Mouse (Mus musculus) MEL (cell line): ENCODE measurements at regions not wholly inside any gene's neighbourhood (a gene's known extent, or its start where the extent isn't known, plus 50 kb on each side); places are given as distances from the start of the nearest gene placed in this dataset.
A peak's percentile ranks its signal among the peaks of the same experiment; 100 is the strongest.

Experiments
- DNase-seq: peaks from one replicate; pipeline ENCODE4 v3.0.0; 2011; ENCODE audit warnings: low read depth, low spot score
- H3K27ac ChIP-seq: 2 replicates; pipeline ENCODE4 v1.5.1; 2012; ENCODE audit warnings: low read depth, mild to moderate bottlenecking, control low read depth, low read length, moderate library complexity; ENCODE audit not compliant: control insufficient read depth
- H3K27me3 ChIP-seq, 2 experiments: fragments of 150-350 bp in 1 of 2; sonication (generic) in 1 of 2; 2 replicates each; pipeline ENCODE4 v1.6.1; 2012; ENCODE audit warnings: low read length in 2 of 2, mild to moderate bottlenecking in 2 of 2, improper control_type of control experiment in 1 of 2, moderate library complexity in 1 of 2; ENCODE audit not compliant: insufficient read depth in 2 of 2, control insufficient read depth in 1 of 2
- H3K36me3 ChIP-seq, 2 experiments: 2 replicates each; pipeline ENCODE4 v1.6.1; 2012 to 2014; ENCODE audit warnings: low read length in 2 of 2, improper control_type of control experiment in 1 of 2, inconsistent platforms in 1 of 2, mild to moderate bottlenecking in 1 of 2; ENCODE audit not compliant: insufficient read depth in 2 of 2, control insufficient read depth in 1 of 2
- H3K4me1 ChIP-seq, 2 experiments: fragments of 150-350 bp in 1 of 2; sonication (generic) in 1 of 2; 2 replicates each; pipeline ENCODE4 v1.6.1; 2012; ENCODE audit warnings: low read length in 2 of 2, improper control_type of control experiment in 1 of 2, mild to moderate bottlenecking in 1 of 2; ENCODE audit not compliant: insufficient read depth in 2 of 2, control insufficient read depth in 1 of 2
- H3K4me3 ChIP-seq, 2 experiments: fragments of 150-350 bp in 1 of 2; sonication (generic) in 1 of 2; 2 replicates each; pipeline ENCODE4 v1.5.1; 2012; ENCODE audit warnings: low read depth in 2 of 2, low read length in 2 of 2, mild to moderate bottlenecking in 2 of 2, moderate library complexity in 2 of 2, control low read depth in 1 of 2, improper control_type of control experiment in 1 of 2; ENCODE audit not compliant: control insufficient read depth in 1 of 2, insufficient read depth in 1 of 2
- H3K79me2 ChIP-seq: 2 replicates; pipeline ENCODE4 v1.6.1; 2012; ENCODE audit warnings: mild to moderate bottlenecking, low read length, moderate library complexity; ENCODE audit not compliant: control insufficient read depth, poor library complexity, insufficient read depth
- H3K9ac ChIP-seq: 2 replicates; pipeline ENCODE4 v1.6.1; 2012; ENCODE audit warnings: low read depth, mild to moderate bottlenecking, control low read depth, low read length, moderate library complexity; ENCODE audit not compliant: control insufficient read depth, poor library complexity, severe bottlenecking
- H3K9me3 ChIP-seq: fragments of 150-350 bp; sonication (generic); replicated peaks from 2 replicates; pipeline ENCODE4 v1.6.1; 2012; ENCODE audit warnings: mild to moderate bottlenecking, low read length, improper control_type of control experiment, moderate library complexity; ENCODE audit not compliant: insufficient read depth
- BHLHE40 ChIP-seq: IDR thresholded peaks from 2 replicates; pipeline ENCODE4 v1.6.1; 2012; ENCODE audit warnings: low read depth, mild to moderate bottlenecking, inconsistent platforms, low read length, improper control_type of control experiment, borderline replicate concordance
- CTCF ChIP-seq, 3 experiments: IDR thresholded peaks in 2 of 3; conservative IDR thresholded peaks in 1 of 3; 2 replicates each; pipeline ENCODE4 v1.5.1; 2011 to 2012; ENCODE audit warnings: low read length in 3 of 3, low read depth in 2 of 3, mild to moderate bottlenecking in 2 of 3, improper control_type of control experiment in 1 of 3, inconsistent platforms in 1 of 3, mixed read lengths in 1 of 3, moderate library complexity in 1 of 3; ENCODE audit not compliant: control insufficient read depth in 1 of 3, insufficient read depth in 1 of 3, poor library complexity in 1 of 3, severe bottlenecking in 1 of 3
- E2F4 ChIP-seq: IDR thresholded peaks from 2 replicates; pipeline ENCODE4 v1.6.1; 2011; ENCODE audit warnings: low read depth, low read length, improper control_type of control experiment, borderline replicate concordance
- ELF1 ChIP-seq: IDR thresholded peaks from 2 replicates; pipeline ENCODE4 v1.6.1; 2014; ENCODE audit warnings: low read depth, mild to moderate bottlenecking, inconsistent platforms, low read length, improper control_type of control experiment, moderate library complexity
- EP300 ChIP-seq, 2 experiments: IDR thresholded peaks; 2 replicates each; pipeline ENCODE4 v1.6.1; 2011; ENCODE audit warnings: improper control_type of control experiment in 2 of 2, low read length in 2 of 2, low read depth in 1 of 2, mild to moderate bottlenecking in 1 of 2
- GABPA ChIP-seq: IDR thresholded peaks from 2 replicates; pipeline ENCODE4 v1.6.1; 2012; ENCODE audit warnings: low read depth, mild to moderate bottlenecking, inconsistent platforms, low read length, improper control_type of control experiment, moderate library complexity
- GATA1 ChIP-seq: IDR thresholded peaks from 2 replicates; pipeline ENCODE4 v1.6.1; 2011; ENCODE audit warnings: low read depth, low read length, improper control_type of control experiment
- KAT2A ChIP-seq: conservative IDR thresholded peaks from 2 replicates; pipeline ENCODE4 v1.6.1; 2012; ENCODE audit warnings: low read depth, low read length, improper control_type of control experiment, inconsistent platforms
- MEF2A ChIP-seq: IDR thresholded peaks from 2 replicates; pipeline ENCODE4 v1.6.1; 2014; ENCODE audit warnings: low read depth, mild to moderate bottlenecking, inconsistent platforms, low read length, improper control_type of control experiment; ENCODE audit not compliant: poor library complexity, insufficient replicate concordance, severe bottlenecking; ENCODE audit errors: extremely low read depth
- MXI1 ChIP-seq: IDR thresholded peaks from 2 replicates; pipeline ENCODE4 v1.6.1; 2011; ENCODE audit warnings: mild to moderate bottlenecking, low read depth, low read length, improper control_type of control experiment
- NELFE ChIP-seq: IDR thresholded peaks from 2 replicates; pipeline ENCODE4 v1.6.1; 2011; ENCODE audit warnings: low read depth, low read length, improper control_type of control experiment
- NRF1 ChIP-seq: IDR thresholded peaks from 2 replicates; pipeline ENCODE4 v1.6.1; 2014; ENCODE audit warnings: low read depth, mild to moderate bottlenecking, inconsistent platforms, low read length, improper control_type of control experiment, moderate library complexity; ENCODE audit not compliant: poor library complexity, insufficient read depth, severe bottlenecking
- RAD21 ChIP-seq: IDR thresholded peaks from 2 replicates; pipeline ENCODE4 v1.6.1; 2011; ENCODE audit warnings: mild to moderate bottlenecking, low read depth, low read length, improper control_type of control experiment
- RCOR1 ChIP-seq: IDR thresholded peaks from 2 replicates; pipeline ENCODE4 v1.6.1; 2012; ENCODE audit warnings: low read depth, mild to moderate bottlenecking, inconsistent platforms, low read length, improper control_type of control experiment
- SIN3A ChIP-seq: IDR thresholded peaks from 2 replicates; pipeline ENCODE4 v1.6.1; 2012; ENCODE audit warnings: low read length, improper control_type of control experiment, inconsistent platforms
- SMC3 ChIP-seq: IDR thresholded peaks from 2 replicates; pipeline ENCODE4 v1.6.1; 2011; ENCODE audit warnings: low read depth, low read length, improper control_type of control experiment
- TAL1 ChIP-seq: IDR thresholded peaks from 2 replicates; pipeline ENCODE4 v1.6.1; 2012; ENCODE audit warnings: mild to moderate bottlenecking, inconsistent platforms, low read length, moderate library complexity, mixed read lengths
- TBP ChIP-seq: IDR thresholded peaks from 2 replicates; pipeline ENCODE4 v1.8.0; 2011; ENCODE audit warnings: low read depth, low read length, improper control_type of control experiment
- TCF12 ChIP-seq: IDR thresholded peaks from 2 replicates; pipeline ENCODE4 v1.6.1; 2014; ENCODE audit warnings: low read depth, mild to moderate bottlenecking, inconsistent platforms, low read length, improper control_type of control experiment, moderate library complexity
- UBTF ChIP-seq: IDR thresholded peaks from 2 replicates; pipeline ENCODE4 v1.6.1; 2012; ENCODE audit warnings: low read depth, mild to moderate bottlenecking, inconsistent platforms, low read length, improper control_type of control experiment, moderate library complexity, borderline replicate concordance; ENCODE audit not compliant: insufficient read depth
- ZC3H11A ChIP-seq: IDR thresholded peaks from 2 replicates; pipeline ENCODE4 v1.6.1; 2012; ENCODE audit warnings: low read depth, mild to moderate bottlenecking, inconsistent platforms, low read length, improper control_type of control experiment
- ZKSCAN1 ChIP-seq: IDR thresholded peaks from 2 replicates; pipeline ENCODE4 v1.6.1; 2012; ENCODE audit warnings: low read depth, mild to moderate bottlenecking, inconsistent platforms, low read length, improper control_type of control experiment, moderate library complexity
- ZNF384 ChIP-seq: IDR thresholded peaks from 2 replicates; pipeline ENCODE4 v1.6.1; 2012; ENCODE audit warnings: low read depth, mild to moderate bottlenecking, inconsistent platforms, low read length, improper control_type of control experiment

GRCm38 (mm10) chr10:84008923-84009322 lies 286.3 kb downstream of the 1500009L16Rik start:
- Histone ChIP-seq H3K9ac (no peak overlapping the region), H3K79me2 (no peaks in the 10 kb centered on the region), H3K4me1 (no peaks in the 10 kb centered on the region), H3K9me3 (no peaks in the 10 kb centered on the region), H3K4me3 (no peak overlapping the region), H3K27ac (no peak overlapping the region), H3K36me3 (no peaks in the 10 kb centered on the region), H3K27me3 (no peaks in the 10 kb centered on the region; a peak in 1 of 4 replicates)
- DNase-seq: no peak
- TF ChIP-seq GATA1: no peak
- TF ChIP-seq MEF2A: no peak
- no peak for TF ChIP-seq UBTF
- TF ChIP-seq ZKSCAN1: no peak
- TF ChIP-seq NRF1: no peak
- TF ChIP-seq MXI1: no peak
- TF ChIP-seq ZNF384: no peak
- no peak for TF ChIP-seq ELF1
- TF ChIP-seq NELFE: no peak
- no peak for TF ChIP-seq SIN3A
- no peak for TF ChIP-seq EP300 (IDR thresholded peaks at IDR 0.05; ENCODE audit: low read depth in 1 of 2, low read length in 2 of 2)
- TF ChIP-seq TAL1: no peak
- no peak for TF ChIP-seq KAT2A
- TF ChIP-seq TCF12: no peak
- no peak for TF ChIP-seq BHLHE40
- no peak for TF ChIP-seq GABPA

- Histone ChIP-seq H3K4me1 (no peaks in the 10 kb centered on the region), H3K27ac (no peak overlapping the region), H3K27me3 (no peaks in the 10 kb centered on the region), H3K36me3 (no peaks in the 10 kb centered on the region), H3K4me3 (no peak overlapping the region), H3K9me3 (no peaks in the 10 kb centered on the region), H3K79me2 (no peaks in the 10 kb centered on the region), H3K9ac (no peak overlapping the region)
- peak; percentile 8 for DNase-seq
- TF ChIP-seq CTCF (IDR thresholded peaks at IDR 0.05 in 2 of 3, conservative IDR thresholded peaks at IDR 0.05 in 1 of 3; ENCODE audit: control insufficient read depth in 1 of 3, insufficient read depth in 1 of 3, low read depth in 2 of 3, low read length in 3 of 3, poor library complexity in 1 of 3, severe bottlenecking in 1 of 3): peak; percentile 18 to 45 (median 40); a peak in 5 of 6 replicates
- TF ChIP-seq E2F4: no peak
- TF ChIP-seq RCOR1: no peak
- no peak for TF ChIP-seq TBP
- peak; percentile 18 for TF ChIP-seq RAD21
- TF ChIP-seq SMC3: peak; percentile 50
- 0 out of 2 replicates have a peak, but pooled peaks have one; percentile 4 for TF ChIP-seq ZC3H11A
These were observed 296.7 kb downstream of the 1500009L16Rik start for GRCm38 (mm10) chr10:84019381-84019780.
